Mouse (Mus musculus) embryonic fibroblast, embryonic 13.5 days (primary cell): Measurements from ENCODE around the gene Med26.

Experiments
- CTCF ChIP-seq: IDR thresholded peaks from 2 replicates; pipeline ENCODE4 v1.5.1; 2011; ENCODE audit warnings: mild to moderate bottlenecking, control low read depth, low read length, moderate library complexity, borderline replicate concordance; ENCODE audit not compliant: insufficient read depth
- POLR2A ChIP-seq: IDR thresholded peaks from 2 replicates; pipeline ENCODE4 v1.6.1; 2011; ENCODE audit warnings: low read depth, mild to moderate bottlenecking, control low read depth, low read length, moderate library complexity

GRCm38 (mm10) chr8:72491680-72492621, 56.1 kb downstream of the Med26 start, which contains the start of gene Slc35e1:
- TF ChIP-seq POLR2A (peak; percentile 20; the same call in 1 of the 2 replicates), CTCF (no peak)
